Mouse (Mus musculus): ENCODE measurements at regions not wholly inside any gene's neighbourhood (a gene's known extent, or its start where the extent isn't known, plus 50 kb on each side); places are given as distances from the start of the nearest gene placed in this dataset.

GRCm38 (mm10) chr16:21274012-21274528, 69.5 kb downstream of the Ephb3 start:
- Histone ChIP-seq H3K4me1 (ENCODE audit: control insufficient read depth, insufficient read depth, insufficient read length, low read length) (no peaks in the 10 kb centered on the region), H3K27ac (replicated peaks; ENCODE audit: low read depth, low read length) (no peak overlapping the region), H3K4me3 (ENCODE audit: insufficient read depth, low read depth, low read length) (no peak overlapping the region)

GRCm38 (mm10) chr16:21277789-21278342, 73.3 kb downstream of the Ephb3 start:
- H3K4me1 ChIP-seq (ENCODE audit: control insufficient read depth, insufficient read depth, insufficient read length, low read length) = no peaks in the 10 kb centered on the region
- no peak overlapping the region for H3K27ac ChIP-seq (replicated peaks; ENCODE audit: low read depth, low read length)
- no peak overlapping the region for H3K4me3 ChIP-seq (ENCODE audit: insufficient read depth, low read depth, low read length)

- Histone ChIP-seq H3K27ac (replicated peaks; ENCODE audit: low read depth, low read length) (no peak overlapping the region), H3K4me1 (ENCODE audit: control insufficient read depth, insufficient read depth, insufficient read length, low read length) (no peaks in the 10 kb centered on the region), H3K4me3 (ENCODE audit: insufficient read depth, low read depth, low read length) (no peak overlapping the region)
Measured at GRCm38 (mm10) chr16:21278387-21278786, 73.8 kb downstream of the Ephb3 start.

GRCm38 (mm10) chr16:21280200-21280627, 75.7 kb downstream of the Ephb3 start:
- Histone ChIP-seq H3K4me1 (ENCODE audit: control insufficient read depth, insufficient read depth, insufficient read length, low read length) (no peaks in the 10 kb centered on the region), H3K27ac (replicated peaks; ENCODE audit: low read depth, low read length) (no peak overlapping the region), H3K4me3 (ENCODE audit: insufficient read depth, low read depth, low read length) (no peak overlapping the region)

GRCm38 (mm10) chr16:21281958-21282730, 77.6 kb downstream of the Ephb3 start:
- H3K4me1 ChIP-seq (ENCODE audit: control insufficient read depth, insufficient read depth, insufficient read length, low read length) = no peaks in the 10 kb centered on the region
- H3K27ac ChIP-seq (replicated peaks; ENCODE audit: low read depth, low read length) = no peak overlapping the region
- no peak overlapping the region for H3K4me3 ChIP-seq (ENCODE audit: insufficient read depth, low read depth, low read length)

- H3K4me1 ChIP-seq (ENCODE audit: control insufficient read depth, insufficient read depth, insufficient read length, low read length) = no peaks in the 10 kb centered on the region
- H3K4me3 ChIP-seq (ENCODE audit: insufficient read depth, low read depth, low read length) = no peak overlapping the region
- H3K27ac ChIP-seq (replicated peaks; ENCODE audit: low read depth, low read length) = no peak overlapping the region
Measured at GRCm38 (mm10) chr16:21286099-21286498, 81.5 kb downstream of the Ephb3 start.

GRCm38 (mm10) chr16:21289528-21289927, 85.0 kb downstream of the Ephb3 start:
- no peaks in the 10 kb centered on the region for H3K4me1 ChIP-seq (ENCODE audit: control insufficient read depth, insufficient read depth, insufficient read length, low read length)
- no peak overlapping the region for H3K4me3 ChIP-seq (ENCODE audit: insufficient read depth, low read depth, low read length)
- no peak overlapping the region; the same call in 1 of the 2 replicates for H3K27ac ChIP-seq (replicated peaks; ENCODE audit: low read depth, low read length)

- Histone ChIP-seq H3K4me3 (ENCODE audit: insufficient read depth, low read depth, low read length) (no peak overlapping the region), H3K27ac (replicated peaks; ENCODE audit: low read depth, low read length) (no peak overlapping the region), H3K4me1 (ENCODE audit: control insufficient read depth, insufficient read depth, insufficient read length, low read length) (no peaks in the 10 kb centered on the region; the same call in 1 of the 2 replicates)
Measured at GRCm38 (mm10) chr16:21293010-21293409, 88.5 kb downstream of the Ephb3 start.

GRCm38 (mm10) chr16:21293569-21293968, 89.0 kb downstream of the Ephb3 start:
- H3K4me3 ChIP-seq (ENCODE audit: insufficient read depth, low read depth, low read length) = no peak overlapping the region
- H3K4me1 ChIP-seq (ENCODE audit: control insufficient read depth, insufficient read depth, insufficient read length, low read length) = no peaks in the 10 kb centered on the region; the same call in 1 of the 2 replicates
- no peak overlapping the region for H3K27ac ChIP-seq (replicated peaks; ENCODE audit: low read depth, low read length)

- H3K27ac ChIP-seq (replicated peaks; ENCODE audit: low read depth, low read length) = no peak overlapping the region
- no peaks in the 10 kb centered on the region; the same call in 1 of the 2 replicates for H3K4me1 ChIP-seq (ENCODE audit: control insufficient read depth, insufficient read depth, insufficient read length, low read length)
- no peak overlapping the region for H3K4me3 ChIP-seq (ENCODE audit: insufficient read depth, low read depth, low read length)
Measured at GRCm38 (mm10) chr16:21294677-21295411, 90.3 kb downstream of the Ephb3 start.

GRCm38 (mm10) chr16:21295956-21296733, 91.6 kb downstream of the Ephb3 start:
- Histone ChIP-seq H3K27ac (replicated peaks; ENCODE audit: low read depth, low read length) (no peak overlapping the region), H3K4me1 (ENCODE audit: control insufficient read depth, insufficient read depth, insufficient read length, low read length) (no peaks in the 10 kb centered on the region; the same call in 1 of the 2 replicates), H3K4me3 (ENCODE audit: insufficient read depth, low read depth, low read length) (no peak overlapping the region)

GRCm38 (mm10) chr16:21296786-21297185, 92.2 kb downstream of the Ephb3 start:
- H3K4me1 ChIP-seq (ENCODE audit: control insufficient read depth, insufficient read depth, insufficient read length, low read length) = no peaks in the 10 kb centered on the region; the same call in 1 of the 2 replicates
- H3K27ac ChIP-seq (replicated peaks; ENCODE audit: low read depth, low read length) = no peak overlapping the region
- no peak overlapping the region for H3K4me3 ChIP-seq (ENCODE audit: insufficient read depth, low read depth, low read length)

- Histone ChIP-seq H3K4me1 (ENCODE audit: control insufficient read depth, insufficient read depth, insufficient read length, low read length) (no peaks in the 10 kb centered on the region; the same call in 1 of the 2 replicates), H3K4me3 (ENCODE audit: insufficient read depth, low read depth, low read length) (no peak overlapping the region)
Measured at GRCm38 (mm10) chr16:21298866-21299265, 94.3 kb downstream of the Ephb3 start.

GRCm38 (mm10) chr16:21305859-21306258, 101.3 kb downstream of the Ephb3 start:
- no peak overlapping the region for H3K27ac ChIP-seq (replicated peaks; ENCODE audit: low read depth, low read length)
- H3K4me1 ChIP-seq (ENCODE audit: control insufficient read depth, insufficient read depth, insufficient read length, low read length) = no peaks in the 10 kb centered on the region
- no peak overlapping the region for H3K4me3 ChIP-seq (ENCODE audit: insufficient read depth, low read depth, low read length)

More at GRCm38 (mm10) chr16:21298866-21299265, 94.3 kb downstream of the Ephb3 start:
- H3K27ac ChIP-seq (replicated peaks; ENCODE audit: low read depth, low read length) = no peak overlapping the region

All from brown adipose tissue, adult 24 weeks (tissue).